Mouse (Mus musculus) G1E (cell line): Measurements from ENCODE around the gene Tll2. TPM values are rescaled to one million over a fixed set of nuclear protein-coding genes. Genes with fewer than 3 reads are reported as not detected.

Experiments
- ATAC-seq: 2 replicates; pipeline ENCODE4 v1.8.0; 2016; ENCODE audit warnings: mild to moderate bottlenecking; ENCODE audit not compliant: insufficient number of reproducible peaks, poor library complexity, low FRiP score, severe bottlenecking; ENCODE audit errors: extremely low read depth
- DNase-seq: peaks from one replicate; pipeline ENCODE4 v3.0.0; 2012; ENCODE audit warnings: low spot score
- H3K27me3 ChIP-seq: 2 replicates; pipeline ENCODE4 v1.6.1; 2012; ENCODE audit warnings: mild to moderate bottlenecking, low read length, inconsistent platforms; ENCODE audit not compliant: insufficient read depth
- H3K36me3 ChIP-seq: replicated peaks from 2 replicates; pipeline ENCODE3; 2012; ENCODE audit warnings: mild to moderate bottlenecking, inconsistent platforms
- H3K4me1 ChIP-seq: 2 replicates; pipeline ENCODE4 v1.6.1; 2012; ENCODE audit warnings: low read depth, low read length, inconsistent platforms, mixed read lengths; ENCODE audit not compliant: insufficient read depth
- H3K4me3 ChIP-seq: 2 replicates; pipeline ENCODE4 v1.5.1; 2012; ENCODE audit warnings: low read depth, mild to moderate bottlenecking, inconsistent platforms, low read length, moderate library complexity, mixed read lengths
- H3K9me3 ChIP-seq: replicated peaks from 2 replicates; pipeline ENCODE4 v1.6.1; 2012; ENCODE audit warnings: inconsistent platforms
- CTCF ChIP-seq: IDR thresholded peaks from 2 replicates; pipeline ENCODE4 v1.5.1; 2012; ENCODE audit warnings: low read depth, low read length, inconsistent platforms, mixed read lengths
- GATA1 ChIP-seq: IDR thresholded peaks from 2 replicates; pipeline ENCODE4 v1.6.1; 2012; ENCODE audit warnings: borderline replicate concordance, low read length, inconsistent platforms, mixed read lengths
- GATA2 ChIP-seq: IDR thresholded peaks from 2 replicates; pipeline ENCODE4 v1.6.1; 2012; ENCODE audit warnings: low read depth, low read length, inconsistent platforms, borderline replicate concordance
- POLR2AphosphoS5 ChIP-seq: IDR thresholded peaks from 2 replicates; pipeline ENCODE4 v1.6.1; 2012; ENCODE audit warnings: low read depth, low read length, inconsistent platforms; ENCODE audit not compliant: insufficient replicate concordance
- TAL1 ChIP-seq: conservative IDR thresholded peaks from 2 replicates; pipeline ENCODE4 v1.6.1; 2012; ENCODE audit warnings: low read depth, low read length, inconsistent platforms, mixed read lengths
- polyA plus RNA-seq: library from polyadenylated mRNA; stranded (reverse); fragments of >175 nt; gene quantifications from 2 replicates; pipeline ENCODE4 v1.2.3, GENCODE M21; 2012
- total RNA-seq, 2 experiments: library from RNA; stranded (forward) in 1 of 2; stranded (reverse) in 1 of 2; fragments of 200-1000 nt in 1 of 2; fragments of >200 nt in 1 of 2; fragmentation: Nextera tagmentation in 1 of 2; gene quantifications; 2 replicates each; pipeline ENCODE4 v1.2.3; 2014 to 2017

Tll2 gene
- total and polyA plus RNA-seq, 3 experiments = not detected

DNA sequence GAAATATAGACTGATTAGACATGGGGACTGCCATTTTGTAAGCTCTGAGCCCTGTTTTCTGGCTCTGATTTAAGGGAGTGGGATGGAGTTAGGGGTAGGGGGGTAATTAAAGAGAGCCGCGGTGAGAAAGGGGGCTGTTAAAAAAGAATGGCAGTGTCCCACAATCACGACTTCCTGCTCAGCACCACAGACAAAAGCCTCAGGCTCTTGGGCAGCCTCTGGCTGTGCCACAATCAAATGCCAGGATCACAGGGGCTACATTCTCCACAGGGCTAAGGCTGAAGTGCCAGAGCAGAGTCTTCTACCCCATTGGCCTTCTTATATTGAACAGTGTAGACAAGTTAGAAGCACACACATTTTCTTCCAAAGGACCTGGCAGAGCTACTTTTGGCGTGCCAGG, 118.7 kb downstream of the Tll2 start:
- DNase-seq (no peak), ATAC-seq (no peak)
- H3K4me3 ChIP-seq = no peak overlapping the region
- no peaks in the 10 kb centered on the region for H3K4me1 ChIP-seq
- peaks cover 4% of the 10 kb centered on the region; the same call in 1 of the 2 replicates for H3K27me3 ChIP-seq
- TF ChIP-seq GATA1 (no peak), GATA2 (no peak), CTCF (no peak), TAL1 (no peak), POLR2AphosphoS5 (no peak)
- no peaks in the 10 kb centered on the region for H3K9me3 ChIP-seq
- no peaks in the 10 kb centered on the region for H3K36me3 ChIP-seq

DNA sequence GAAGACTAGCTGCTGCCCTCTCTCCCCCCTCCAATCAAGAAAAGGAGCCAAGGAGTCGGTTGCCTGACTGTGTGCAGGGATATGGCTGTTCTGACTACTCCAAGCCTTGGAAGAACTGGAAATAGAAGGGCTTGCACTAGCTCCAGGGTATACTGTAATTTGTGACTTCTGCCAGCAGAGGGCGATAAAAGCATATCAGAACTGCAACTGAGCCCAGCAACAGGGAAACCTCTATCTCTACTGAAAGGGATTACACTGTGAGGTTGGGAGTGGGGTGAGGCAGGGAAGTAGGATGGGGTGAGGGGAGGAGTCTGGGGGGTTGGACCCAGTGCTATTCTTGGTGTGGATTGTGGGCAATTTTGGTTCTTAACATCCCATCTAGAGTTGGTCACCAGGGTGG, 119.9 kb downstream of the Tll2 start:
- no peak for TF ChIP-seq GATA1
- TF ChIP-seq GATA2 = no peak
- TF ChIP-seq TAL1 = no peak
- peak; percentile 49; the same call in 1 of the 2 replicates for TF ChIP-seq CTCF
- DNase-seq (peak; percentile 64), ATAC-seq (peak; percentile 45; the same call in 1 of the 2 replicates)

DNA sequence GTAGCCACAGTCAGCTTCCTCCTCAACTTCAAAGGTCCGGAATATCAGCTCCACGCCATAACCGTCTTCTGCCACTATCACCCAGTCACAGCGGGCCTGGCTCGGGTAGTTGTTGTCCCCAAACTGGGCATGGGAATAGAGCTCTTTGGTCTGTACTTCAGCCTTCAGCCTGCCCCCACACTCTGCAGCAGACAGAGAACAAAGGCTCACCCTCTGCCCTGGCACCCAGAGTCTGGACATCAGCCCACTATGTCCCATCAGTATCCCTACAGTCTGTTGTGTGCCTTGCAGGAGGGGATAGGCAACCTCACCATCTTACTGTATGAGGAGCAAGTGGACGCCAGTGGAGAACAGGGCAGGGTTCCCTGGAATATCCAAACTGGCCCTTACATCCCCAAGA, 120.3 kb downstream of the Tll2 start:
- Histone ChIP-seq H3K36me3 (no peaks in the 10 kb centered on the region), H3K27me3 (no peaks in the 10 kb centered on the region), H3K9me3 (no peaks in the 10 kb centered on the region), H3K4me3 (no peak overlapping the region), H3K4me1 (no peaks in the 10 kb centered on the region)
- TF ChIP-seq GATA2 (no peak), TAL1 (no peak), GATA1 (no peak), CTCF (no peak), POLR2AphosphoS5 (no peak)
- ATAC-seq (no peak), DNase-seq (no peak)

More for the DNA sequence above, 119.9 kb downstream of the Tll2 start:
- no peaks in the 10 kb centered on the region for H3K4me1 ChIP-seq
- H3K9me3 ChIP-seq = no peaks in the 10 kb centered on the region
- no peak overlapping the region for H3K4me3 ChIP-seq
- no peaks in the 10 kb centered on the region for H3K36me3 ChIP-seq
- H3K27me3 ChIP-seq = no peaks in the 10 kb centered on the region

DNA sequence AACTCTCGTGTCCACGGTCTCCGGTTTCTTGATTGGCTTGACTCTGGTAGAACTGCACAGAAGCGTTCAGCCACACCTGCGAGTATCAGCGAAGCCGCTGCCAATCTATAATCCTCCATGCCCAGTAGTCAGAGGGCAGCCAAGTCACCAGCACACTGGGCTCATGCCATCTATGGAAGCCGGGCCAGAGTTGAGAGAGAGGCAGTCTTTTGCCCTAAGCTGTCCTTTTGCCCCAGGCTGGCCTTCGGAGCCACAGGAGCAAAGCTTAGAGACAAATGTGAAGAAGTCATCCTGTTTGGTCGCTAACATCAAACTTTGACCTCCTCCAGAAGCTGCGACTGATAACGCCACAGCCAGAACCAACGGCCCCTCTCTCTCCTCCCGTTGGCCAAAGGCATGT, 123.0 kb downstream of the Tll2 start:
- Histone ChIP-seq H3K4me3 (no peak overlapping the region), H3K9me3 (no peaks in the 10 kb centered on the region), H3K36me3 (no peaks in the 10 kb centered on the region), H3K27me3 (peaks cover under 1% of the 10 kb centered on the region; the same call in 1 of the 2 replicates), H3K4me1 (no peaks in the 10 kb centered on the region)
- DNase-seq (no peak), ATAC-seq (no peak)
- no peak for TF ChIP-seq CTCF
- TF ChIP-seq POLR2AphosphoS5 = no peak
- TF ChIP-seq TAL1 = no peak
- TF ChIP-seq GATA1 = no peak
- no peak for TF ChIP-seq GATA2

DNA sequence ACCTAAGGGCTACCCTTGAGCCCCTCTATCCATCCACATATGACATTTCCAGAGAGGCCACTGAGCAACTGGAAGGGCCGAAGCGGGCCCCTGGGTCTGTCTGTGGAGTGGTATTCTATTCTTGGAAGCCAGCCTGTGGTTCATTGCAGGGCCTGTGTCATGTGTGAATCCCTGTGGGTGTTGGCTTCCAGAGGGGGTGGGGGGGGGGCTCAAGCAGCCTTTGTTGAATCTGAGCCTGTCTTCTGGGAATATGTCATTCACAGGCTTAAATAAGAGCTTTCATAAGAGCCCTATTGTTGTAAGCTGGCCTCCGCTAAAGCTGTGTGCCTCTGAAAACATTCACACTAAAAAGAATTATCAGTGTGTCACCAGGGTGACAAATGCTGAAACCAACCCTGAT, 125.0 kb downstream of the Tll2 start:
- H3K27me3 ChIP-seq = peaks cover 2% of the 10 kb centered on the region; the same call in 1 of the 2 replicates
- no peaks in the 10 kb centered on the region for H3K36me3 ChIP-seq
- no peaks in the 10 kb centered on the region for H3K9me3 ChIP-seq
- TF ChIP-seq CTCF (no peak), POLR2AphosphoS5 (no peak), GATA1 (no peak), TAL1 (no peak), GATA2 (no peak)
- H3K4me3 ChIP-seq = no peak overlapping the region
- no peaks in the 10 kb centered on the region for H3K4me1 ChIP-seq
- no peak for ATAC-seq
- no peak for DNase-seq

DNA sequence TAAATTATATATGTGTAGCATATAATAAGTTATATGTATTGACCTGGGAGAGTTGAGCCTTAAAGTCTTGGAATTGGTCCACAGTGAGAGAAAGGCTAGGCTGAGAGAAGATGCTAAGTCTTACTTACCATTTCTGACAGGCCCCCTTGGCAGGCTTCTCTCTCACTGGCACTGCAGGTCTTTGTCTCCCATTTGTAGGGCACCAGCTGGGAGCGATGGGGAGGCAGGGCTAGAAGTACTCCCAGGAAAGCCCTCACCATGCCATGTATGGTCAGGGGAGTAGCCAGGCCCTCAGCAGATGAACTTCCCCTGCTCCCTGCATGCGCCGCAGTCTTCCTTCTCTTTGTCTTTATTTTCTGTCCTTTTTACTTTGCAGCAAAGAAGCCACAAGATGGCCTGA, 129.7 kb downstream of the Tll2 start, which contains the start of gene Opalin:
Gene Opalin (minus strand): TSS at position 208 of the 400 bp plus-strand sequence.
- no peak for ATAC-seq

More for the DNA sequence above, 129.7 kb downstream of the Tll2 start, which contains the start of gene Opalin:
- peaks cover 2% of the 10 kb centered on the region; the same call in 1 of the 2 replicates for H3K27me3 ChIP-seq
- no peaks in the 10 kb centered on the region for H3K9me3 ChIP-seq
- H3K4me3 ChIP-seq = no peak within 1 kb of the TSS
- DNase-seq = no peak
- TF ChIP-seq POLR2AphosphoS5 (no peak), CTCF (no peak), GATA1 (no peak), GATA2 (no peak), TAL1 (no peak)
- no peaks in the 10 kb centered on the region for H3K36me3 ChIP-seq
- H3K4me1 ChIP-seq = no peaks in the 10 kb centered on the region
